Mouse (Mus musculus): ENCODE results near the gene Nfatc2. TPM values are rescaled to one million over a fixed set of nuclear protein-coding genes. Genes with fewer than 3 reads are reported as not detected.

Gene Nfatc2
- total RNA-seq, 2 experiments from 2014 or later, result 3.2 to 14.1 TPM

- no peak for ATAC-seq (ENCODE audit: poor library complexity, severe bottlenecking)
These were observed 97.7 kb downstream of the Nfatc2 start for GRCm38 (mm10) chr2:168503735-168504134.

- no peak for ATAC-seq (ENCODE audit: poor library complexity, severe bottlenecking)
These were observed 100.7 kb downstream of the Nfatc2 start for GRCm38 (mm10) chr2:168500750-168501149.

DNA sequence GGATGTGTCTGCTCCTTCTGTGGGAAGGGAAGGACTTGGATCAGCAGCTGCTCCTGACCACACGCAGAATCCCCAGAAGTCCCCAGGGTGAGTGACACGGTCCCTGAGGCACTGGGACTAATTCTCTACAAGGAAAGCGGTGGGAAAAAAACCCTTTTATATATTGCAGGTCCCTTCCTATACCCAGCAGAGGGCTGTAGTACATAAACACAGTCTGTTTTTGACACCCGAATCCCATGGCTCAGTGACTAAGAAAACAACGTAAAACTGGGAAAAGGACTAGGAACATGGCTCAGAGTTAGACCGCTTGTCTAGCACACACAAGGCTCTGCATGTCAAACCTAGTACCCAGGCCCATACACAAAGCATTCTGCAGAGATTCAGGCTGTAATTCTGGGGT, 101.2 kb downstream of the Nfatc2 start:
- no peak for ATAC-seq (ENCODE audit: poor library complexity, severe bottlenecking)

GRCm38 (mm10) chr2:168491791-168492190, 109.7 kb downstream of the Nfatc2 start:
- no peak for ATAC-seq (ENCODE audit: poor library complexity, severe bottlenecking)

GRCm38 (mm10) chr2:168489953-168490352, 111.5 kb downstream of the Nfatc2 start:
- no peak for ATAC-seq (ENCODE audit: poor library complexity, severe bottlenecking)

GRCm38 (mm10) chr2:168488158-168488925, 113.1 kb downstream of the Nfatc2 start:
- ATAC-seq (ENCODE audit: poor library complexity, severe bottlenecking), result no peak

- no peak for ATAC-seq (ENCODE audit: poor library complexity, severe bottlenecking)
These were observed 120.3 kb downstream of the Nfatc2 start for GRCm38 (mm10) chr2:168481121-168481520.

GRCm38 (mm10) chr2:168480692-168481091, 120.8 kb downstream of the Nfatc2 start:
- no peak for ATAC-seq (ENCODE audit: poor library complexity, severe bottlenecking)

DNA sequence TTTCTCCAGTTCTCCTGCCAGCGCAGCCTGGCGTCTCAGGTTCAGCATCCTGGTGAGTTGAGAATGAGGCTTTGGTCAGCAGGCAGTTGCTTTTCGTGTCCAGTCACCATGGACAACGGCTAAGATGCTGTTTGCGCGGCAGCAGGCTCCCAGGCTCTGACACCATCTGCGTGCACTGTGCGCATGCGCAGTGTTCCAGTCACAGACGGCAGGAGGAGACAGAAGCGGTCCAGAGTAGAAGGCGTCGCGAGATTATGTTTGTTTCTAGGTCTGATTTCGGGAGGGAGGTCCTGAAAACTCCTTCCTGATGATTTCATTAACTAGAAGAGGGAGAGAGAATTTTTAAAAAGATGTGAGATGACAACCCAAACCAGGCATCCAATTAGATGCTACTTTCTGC, 121.5 kb downstream of the Nfatc2 start:
- no peak for ATAC-seq (ENCODE audit: poor library complexity, severe bottlenecking)

DNA sequence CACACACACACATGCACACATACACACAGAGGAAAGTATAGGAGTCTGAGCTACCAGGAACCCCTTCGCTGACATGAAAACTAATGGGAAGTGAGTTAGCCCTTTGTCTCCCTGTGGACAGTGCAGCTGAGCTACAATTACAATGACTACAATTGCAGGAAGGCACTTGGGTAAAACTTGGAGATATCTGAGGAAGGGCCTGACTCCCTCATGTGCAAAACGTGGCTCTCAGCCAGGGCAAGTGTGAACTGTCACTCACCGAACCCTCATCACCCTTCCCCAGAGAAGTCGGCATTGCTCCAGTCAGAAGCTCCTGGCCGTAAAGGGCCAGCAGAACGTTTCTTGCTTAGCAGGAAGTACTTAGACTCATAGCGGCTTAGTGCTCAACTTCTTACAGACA, 123.0 kb downstream of the Nfatc2 start:
- no peak for ATAC-seq (ENCODE audit: poor library complexity, severe bottlenecking)

GRCm38 (mm10) chr2:168473496-168473895, 128.0 kb downstream of the Nfatc2 start:
- ATAC-seq (ENCODE audit: poor library complexity, severe bottlenecking), result peak; percentile 29; the same call in 1 of the 2 replicates

DNA sequence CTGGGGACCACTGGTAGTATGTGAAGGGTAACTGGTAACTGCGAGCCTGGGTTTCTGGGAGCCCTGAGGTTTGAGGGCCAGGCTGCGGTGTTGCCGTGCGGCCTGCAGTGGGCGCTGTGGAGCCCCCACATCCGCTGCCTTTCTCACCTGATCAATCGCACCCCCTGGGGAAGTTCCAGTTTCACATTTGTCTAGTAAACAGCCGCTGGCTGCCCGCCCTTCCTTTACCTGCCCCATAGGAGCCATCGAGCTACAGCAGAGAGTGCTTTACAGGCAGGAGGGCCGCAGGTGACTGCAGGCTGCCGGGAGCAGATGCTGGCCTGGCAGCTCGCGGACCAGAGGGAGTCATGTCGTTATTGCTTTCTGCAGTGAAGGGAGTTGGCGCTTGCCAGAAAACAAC, 128.6 kb downstream of the Nfatc2 start:
- peak; percentile 92 for ATAC-seq (ENCODE audit: poor library complexity, severe bottlenecking)

GRCm38 (mm10) chr2:168469032-168469431, 132.4 kb downstream of the Nfatc2 start:
- ATAC-seq (ENCODE audit: poor library complexity, severe bottlenecking), result peak; percentile 37; the same call in 1 of the 2 replicates

DNA sequence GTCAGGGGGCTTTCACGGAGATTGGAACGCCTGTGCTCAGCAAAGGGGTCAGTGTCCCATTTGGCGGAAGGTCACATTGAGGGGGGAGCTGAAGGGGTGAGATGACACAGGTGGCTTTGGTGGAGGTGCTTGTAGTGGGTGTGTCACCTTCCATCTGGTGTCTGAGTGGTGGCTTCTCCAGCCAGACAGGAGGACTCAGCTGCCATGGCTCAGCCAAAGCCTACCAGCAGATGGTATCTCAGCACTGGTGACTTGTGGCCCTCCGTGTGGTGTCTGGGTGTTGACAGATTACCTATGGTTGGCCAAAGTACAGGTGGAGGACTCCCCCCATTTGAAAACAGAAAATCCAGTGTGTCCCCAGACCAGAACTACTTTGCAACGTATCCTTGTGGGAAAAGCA, 134.3 kb downstream of the Nfatc2 start:
- ATAC-seq (ENCODE audit: poor library complexity, severe bottlenecking), result no peak

DNA sequence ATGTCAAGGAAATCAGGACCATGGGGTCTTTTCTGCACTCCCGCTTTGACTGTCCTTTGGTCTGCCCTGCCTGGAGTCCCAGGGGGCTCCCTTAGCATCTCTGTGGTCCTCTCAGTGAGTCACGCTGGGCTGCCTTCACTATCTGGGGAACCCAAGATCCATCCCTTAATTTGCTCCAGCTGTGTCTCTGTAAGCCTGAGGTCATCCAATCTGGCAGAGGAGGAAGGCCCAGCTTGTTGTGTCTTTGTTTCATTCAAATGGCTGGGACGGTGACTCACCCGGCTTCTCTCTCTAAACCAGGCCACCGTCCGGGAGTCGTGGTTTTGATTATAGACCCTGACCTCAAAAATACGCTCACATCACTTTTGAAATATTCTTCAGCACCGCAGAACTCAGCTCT, 135.4 kb downstream of the Nfatc2 start:
- ATAC-seq (ENCODE audit: poor library complexity, severe bottlenecking), result no peak

DNA sequence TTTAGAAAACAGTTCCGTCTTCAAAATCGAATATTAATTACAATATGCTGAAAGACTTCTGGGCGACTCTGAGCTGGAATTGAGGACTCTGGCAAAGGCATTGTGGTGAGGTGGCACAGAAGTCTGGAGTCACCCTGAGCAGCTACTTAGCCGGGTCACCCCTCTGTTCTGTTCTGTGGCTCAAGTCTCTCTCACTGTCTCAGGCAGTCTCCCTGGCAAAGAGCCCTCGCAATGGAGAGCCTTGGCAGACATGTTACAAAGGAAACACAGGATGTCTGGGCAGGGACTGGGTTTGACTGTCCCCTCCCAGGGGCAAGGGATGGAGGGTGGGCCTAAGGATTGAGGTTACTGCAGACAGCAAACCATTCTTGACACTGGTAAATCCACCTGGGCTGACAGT, 135.8 kb downstream of the Nfatc2 start:
- no peak for ATAC-seq (ENCODE audit: poor library complexity, severe bottlenecking)

DNA sequence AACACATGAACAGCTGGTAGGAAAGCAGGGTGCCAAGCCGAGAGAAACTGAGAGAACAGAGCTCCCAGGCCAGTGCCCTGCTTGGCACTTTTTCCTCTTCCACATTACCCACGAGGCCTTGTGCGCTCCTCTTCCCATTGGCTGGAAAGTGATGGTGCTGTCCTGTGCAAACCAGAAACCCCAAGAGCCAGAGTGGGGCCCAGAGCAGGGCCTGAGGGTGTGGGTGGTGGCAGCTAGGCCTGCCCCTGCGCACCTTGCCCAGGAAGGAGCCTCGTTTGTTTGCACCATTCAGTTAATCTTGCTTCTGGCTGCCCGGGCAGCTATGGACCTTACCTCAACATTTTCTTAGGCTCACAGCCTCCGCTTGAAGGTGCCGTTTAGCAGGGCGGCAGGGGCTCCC, 139.6 kb downstream of the Nfatc2 start:
- ATAC-seq (ENCODE audit: poor library complexity, severe bottlenecking), result no peak

GRCm38 (mm10) chr2:168459627-168460026, 141.8 kb downstream of the Nfatc2 start:
- no peak for ATAC-seq (ENCODE audit: poor library complexity, severe bottlenecking)

GRCm38 (mm10) chr2:168458583-168458982, 142.9 kb downstream of the Nfatc2 start:
- no peak for ATAC-seq (ENCODE audit: poor library complexity, severe bottlenecking)

- peak; percentile 78 for ATAC-seq (ENCODE audit: poor library complexity, severe bottlenecking)
These were observed 149.4 kb downstream of the Nfatc2 start for GRCm38 (mm10) chr2:168451714-168452708.

GRCm38 (mm10) chr2:168450977-168451376, 150.5 kb downstream of the Nfatc2 start:
- ATAC-seq (ENCODE audit: poor library complexity, severe bottlenecking), result peak; percentile 61

GRCm38 (mm10) chr2:168448054-168448453, 153.4 kb downstream of the Nfatc2 start:
- no peak for ATAC-seq (ENCODE audit: poor library complexity, severe bottlenecking)

All from megakaryocyte, adult 5-6 weeks (primary cell).